Mouse (Mus musculus): Measurements from ENCODE around the gene Txn2. TPM values are rescaled to one million over a fixed set of nuclear protein-coding genes. Genes with fewer than 3 reads are reported as not detected.

Gene Txn2
- total RNA-seq, 2 experiments from 2014 or later = 139 to 143 TPM

DNA sequence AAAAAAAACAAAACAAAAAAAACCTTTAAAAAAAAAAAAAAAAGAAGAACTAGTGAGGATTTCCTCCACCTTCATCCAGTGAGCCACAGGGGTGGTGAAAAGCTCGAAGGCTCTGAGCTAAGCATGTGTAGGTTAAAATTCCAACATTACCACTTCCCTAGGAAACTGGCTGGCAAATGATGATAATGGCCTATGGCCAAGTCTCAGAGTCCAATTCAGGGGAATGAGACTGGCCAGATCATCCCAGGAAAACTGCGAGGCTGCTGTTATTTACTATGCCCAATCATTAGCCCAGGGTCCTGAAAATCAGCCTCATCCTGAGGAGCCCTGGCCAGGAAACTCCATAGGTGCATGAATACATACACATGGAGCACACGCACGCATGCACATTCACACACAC, 42.9 kb downstream of the Txn2 start:
- H3K4me3 ChIP-seq = no peak overlapping the region
- TF ChIP-seq CTCF (IDR thresholded peaks at IDR 0.05) = no peak
- no peak for DNase-seq (ENCODE audit: extremely low spot score in 1 of 2, low spot score in 2 of 2)
- intact Hi-C loops (cut with DNase I) = loop anchor here (5.0 kb wide), 1 partner anchor 44 kb away; the partner anchor contains the start of gene Myh9
- H3K27ac ChIP-seq = no peak overlapping the region

DNA sequence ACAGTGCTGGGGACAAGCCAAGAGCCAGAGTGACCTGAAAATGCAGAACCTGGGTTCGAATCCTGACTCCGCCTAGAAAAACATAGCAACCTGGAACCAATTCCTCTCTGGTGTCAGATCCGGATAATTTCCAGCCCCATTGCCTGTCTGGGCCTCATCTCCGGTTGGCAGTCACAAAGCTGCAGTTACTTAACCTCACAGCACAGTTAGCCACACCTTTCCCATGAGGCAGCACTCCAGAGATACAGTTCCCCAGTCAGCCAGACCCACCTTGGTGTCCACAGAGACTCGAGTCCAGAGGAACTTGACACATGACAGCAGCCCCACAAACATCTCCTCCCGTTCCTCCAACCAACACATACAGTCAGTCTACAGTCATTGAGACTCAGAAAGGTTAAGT, 43.6 kb downstream of the Txn2 start:
- H3K27ac ChIP-seq = no peak overlapping the region
- no peak for TF ChIP-seq CTCF (IDR thresholded peaks at IDR 0.05)
- no peak overlapping the region for H3K4me3 ChIP-seq
- intact Hi-C loops (cut with DNase I) = loop anchor here (5.0 kb wide), 1 partner anchor 43 kb away; the partner anchor contains the start of gene Myh9
- no peak for DNase-seq (ENCODE audit: extremely low spot score in 1 of 2, low spot score in 2 of 2)

DNA sequence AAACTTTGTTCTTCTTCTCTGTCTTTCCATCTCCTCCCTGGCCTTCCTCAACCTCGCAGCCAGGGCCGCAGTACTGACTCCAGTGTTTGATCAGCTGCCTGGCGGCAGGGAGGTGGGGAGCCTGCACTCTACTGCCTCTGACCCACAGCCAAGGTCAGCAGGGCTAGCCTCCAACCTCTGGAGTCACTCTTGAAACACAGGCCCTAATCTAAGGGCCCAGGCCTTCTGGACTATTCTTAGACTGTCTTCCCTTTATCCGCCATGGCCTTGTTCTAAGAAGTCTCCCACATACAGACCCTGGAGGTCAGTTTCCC, 45.2 kb downstream of the Txn2 start:
- Histone ChIP-seq H3K4me3 (no peak overlapping the region), H3K27ac (no peak overlapping the region)
- intact Hi-C loops (cut with DNase I) = no loop called here
- DNase-seq (ENCODE audit: extremely low spot score in 1 of 2, low spot score in 2 of 2) = no peak
- TF ChIP-seq CTCF (IDR thresholded peaks at IDR 0.05) = no peak

DNA sequence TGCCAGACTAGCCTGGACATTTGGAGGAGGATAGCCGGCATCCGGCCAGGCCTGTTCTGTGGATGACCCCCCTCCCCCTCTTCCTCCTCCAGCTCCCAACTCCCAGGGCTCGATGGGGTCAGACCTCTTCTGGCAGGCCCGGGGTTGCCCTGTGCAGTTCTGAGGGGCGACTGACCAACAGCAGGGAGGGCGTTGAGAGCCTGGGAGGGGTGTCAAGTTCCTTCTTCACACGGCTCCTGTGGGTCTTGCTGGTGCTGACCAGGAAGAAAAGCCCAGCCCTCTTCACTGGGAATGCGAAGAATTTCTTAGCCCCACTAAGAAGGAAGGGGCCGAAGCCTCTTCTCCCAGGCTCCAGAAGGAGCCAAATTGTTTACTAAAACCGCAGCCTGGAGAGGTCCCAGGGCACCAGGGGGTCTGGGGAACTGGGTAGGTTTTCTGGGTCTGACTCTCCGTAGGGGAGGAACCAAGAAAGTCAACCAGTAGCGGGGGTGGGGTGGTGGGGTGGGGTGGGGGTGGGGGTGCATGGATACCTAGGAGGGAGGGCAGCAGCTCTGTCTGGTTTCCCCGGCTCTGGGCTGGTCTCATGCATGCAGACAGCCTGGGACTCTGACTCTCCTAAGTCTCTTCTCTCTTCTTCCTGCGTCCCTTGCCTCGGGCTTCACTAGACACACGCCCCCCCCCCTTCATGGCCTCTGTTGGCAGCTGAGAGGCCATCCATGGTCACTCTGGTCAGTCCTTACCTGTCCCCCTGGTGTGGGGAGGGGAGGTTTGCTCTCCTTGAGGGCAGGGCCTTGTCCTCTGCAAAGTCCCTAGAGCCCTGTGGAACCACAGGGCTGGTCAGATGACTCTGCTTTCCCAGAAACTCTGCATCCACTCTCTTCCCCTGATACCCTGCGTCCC, 45.8 kb downstream of the Txn2 start:
- intact Hi-C loops (cut with DNase I) = no loop called here
- TF ChIP-seq CTCF (IDR thresholded peaks at IDR 0.05) = no peak
- DNase-seq (ENCODE audit: extremely low spot score in 1 of 2, low spot score in 2 of 2) = no peak
- Histone ChIP-seq H3K4me3 (no peak overlapping the region), H3K27ac (no peak overlapping the region)

DNA sequence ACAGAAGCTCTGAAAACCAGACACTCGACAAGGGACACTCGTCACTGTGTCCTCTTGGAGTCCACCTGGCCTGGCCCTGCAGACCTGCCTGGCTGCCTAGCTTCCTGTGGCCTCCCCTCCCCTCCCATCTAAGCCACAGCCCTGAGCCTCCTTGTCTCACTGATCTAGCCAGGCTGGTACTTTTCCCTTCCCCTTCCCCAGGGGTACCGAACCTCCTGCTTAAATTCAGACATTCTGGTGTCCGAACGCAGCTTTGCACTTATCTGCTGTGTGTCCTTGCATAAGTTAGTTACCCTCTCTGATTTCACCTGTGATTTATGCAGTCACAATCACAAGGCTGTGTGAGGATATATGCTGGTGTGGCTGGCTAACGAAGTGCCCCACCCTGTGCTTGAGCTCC, 46.5 kb downstream of the Txn2 start:
- H3K4me3 ChIP-seq = no peak overlapping the region
- no peak for TF ChIP-seq CTCF (IDR thresholded peaks at IDR 0.05)
- DNase-seq (ENCODE audit: extremely low spot score in 1 of 2, low spot score in 2 of 2) = no peak
- H3K27ac ChIP-seq = no peak overlapping the region
- intact Hi-C loops (cut with DNase I) = no loop called here

DNA sequence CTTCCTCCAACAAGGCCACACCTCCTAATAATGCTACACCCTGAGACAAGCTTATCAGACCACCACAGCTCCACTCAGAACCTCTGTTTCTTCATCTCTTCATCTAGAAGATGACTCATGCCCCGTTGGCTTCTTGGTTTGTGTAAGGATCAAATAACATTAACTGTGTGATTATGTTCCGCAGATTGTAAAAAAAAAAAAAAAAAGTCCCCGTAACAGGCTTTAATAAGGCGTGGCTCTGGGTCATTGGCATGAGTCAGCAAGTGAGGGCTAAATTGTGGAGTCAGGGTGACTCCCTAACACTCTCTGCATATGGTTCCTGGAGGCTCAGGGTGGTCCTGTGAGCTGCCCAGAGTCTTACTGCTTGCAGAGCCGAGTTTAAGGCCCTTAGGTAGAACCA, 47.1 kb downstream of the Txn2 start:
- Histone ChIP-seq H3K4me3 (no peak overlapping the region), H3K27ac (no peak overlapping the region)
- intact Hi-C loops (cut with DNase I) = no loop called here
- no peak for TF ChIP-seq CTCF (IDR thresholded peaks at IDR 0.05)
- DNase-seq (ENCODE audit: extremely low spot score in 1 of 2, low spot score in 2 of 2) = no peak

DNA sequence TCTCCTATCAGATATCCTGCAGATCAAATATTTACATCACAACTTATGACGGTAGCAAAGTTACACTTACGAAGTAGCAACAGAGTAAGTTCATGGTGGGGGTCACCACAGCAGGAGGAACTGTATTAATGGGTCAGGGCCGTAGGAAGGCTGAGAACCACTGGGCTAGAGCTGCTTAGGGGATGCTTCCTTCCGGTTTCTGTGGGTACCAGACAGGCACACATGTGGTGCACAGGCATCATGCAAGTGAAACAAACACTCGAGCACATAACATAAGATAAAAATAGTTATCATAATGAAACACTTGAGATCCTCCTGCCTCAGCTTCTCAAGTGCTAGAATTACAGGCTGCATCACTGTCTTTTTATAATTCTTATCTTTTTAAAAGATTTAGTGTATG, 48.1 kb downstream of the Txn2 start:
- no peak for TF ChIP-seq CTCF (IDR thresholded peaks at IDR 0.05)
- no peak for DNase-seq (ENCODE audit: extremely low spot score in 1 of 2, low spot score in 2 of 2)
- H3K4me3 ChIP-seq = no peak overlapping the region
- intact Hi-C loops (cut with DNase I) = no loop called here
- H3K27ac ChIP-seq = no peak overlapping the region

DNA sequence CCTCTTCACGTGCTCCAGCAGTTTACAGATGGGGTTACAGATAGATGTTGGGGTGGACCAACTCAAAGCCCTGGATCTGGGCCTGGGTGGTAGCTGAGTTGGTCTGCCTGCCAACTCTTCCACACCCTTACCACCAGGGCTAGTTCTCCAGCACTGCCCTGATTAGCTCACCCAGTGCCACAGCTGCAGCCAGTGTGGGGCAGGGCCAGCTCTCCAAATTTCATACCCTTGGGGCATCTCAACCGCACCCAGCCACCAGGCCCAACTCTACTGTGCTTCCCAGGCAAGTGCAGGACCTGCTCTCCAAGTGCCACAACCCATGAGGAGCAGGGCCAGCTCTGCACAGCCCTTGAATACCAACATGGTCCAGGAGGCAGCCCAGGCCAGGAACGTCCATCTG, 49.0 kb downstream of the Txn2 start:
- H3K4me3 ChIP-seq = no peak overlapping the region
- no peak for TF ChIP-seq CTCF (IDR thresholded peaks at IDR 0.05)
- DNase-seq (ENCODE audit: extremely low spot score in 1 of 2, low spot score in 2 of 2) = no peak
- intact Hi-C loops (cut with DNase I) = no loop called here
- no peak overlapping the region for H3K27ac ChIP-seq

DNA sequence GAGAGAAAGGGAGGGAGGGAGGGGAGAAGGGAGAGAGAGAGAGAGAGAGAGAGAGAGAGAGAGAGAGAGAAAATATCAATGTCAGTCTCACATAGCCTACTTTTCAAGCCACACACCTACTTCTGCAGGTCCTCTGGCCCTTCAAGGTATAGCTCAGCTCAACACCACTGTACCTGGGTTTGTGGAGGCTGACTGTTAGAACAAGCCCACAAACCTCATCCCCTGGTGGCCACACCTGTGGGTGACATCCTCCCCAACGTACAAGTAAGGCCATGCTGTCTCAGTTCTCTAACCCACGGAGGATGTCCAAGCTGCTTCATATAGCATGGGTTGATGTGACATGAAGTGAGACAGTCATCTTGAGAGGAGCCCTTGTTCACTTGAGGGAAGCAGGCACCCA, 51.6 kb downstream of the Txn2 start:
- intact Hi-C loops (cut with DNase I) = no loop called here

DNA sequence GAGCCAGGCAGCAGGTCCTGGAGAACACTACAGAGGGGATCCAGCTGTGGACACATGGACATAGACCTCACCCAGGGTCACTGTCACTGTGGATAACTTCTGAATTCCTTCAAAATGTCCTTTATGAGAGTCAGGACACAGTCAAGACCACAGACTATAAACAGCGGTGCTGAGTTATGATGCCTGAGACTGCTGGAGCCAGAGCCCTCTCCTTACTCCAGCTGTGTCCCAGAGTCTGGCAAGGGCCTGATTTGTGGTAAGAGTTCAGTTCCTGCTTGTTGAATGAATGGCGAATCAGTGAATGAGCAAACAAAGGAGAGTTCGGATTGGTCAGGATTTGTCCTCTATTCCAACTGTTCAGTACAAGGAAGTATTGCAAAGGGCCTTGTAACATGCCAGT, 52.1 kb downstream of the Txn2 start:
- intact Hi-C loops (cut with DNase I) = no loop called here

More for the DNA sequence above, 51.6 kb downstream of the Txn2 start:
- Histone ChIP-seq H3K4me3 (no peak overlapping the region), H3K27ac (no peak overlapping the region)
- DNase-seq (ENCODE audit: extremely low spot score in 1 of 2, low spot score in 2 of 2) = no peak
- TF ChIP-seq CTCF (IDR thresholded peaks at IDR 0.05) = no peak

DNA sequence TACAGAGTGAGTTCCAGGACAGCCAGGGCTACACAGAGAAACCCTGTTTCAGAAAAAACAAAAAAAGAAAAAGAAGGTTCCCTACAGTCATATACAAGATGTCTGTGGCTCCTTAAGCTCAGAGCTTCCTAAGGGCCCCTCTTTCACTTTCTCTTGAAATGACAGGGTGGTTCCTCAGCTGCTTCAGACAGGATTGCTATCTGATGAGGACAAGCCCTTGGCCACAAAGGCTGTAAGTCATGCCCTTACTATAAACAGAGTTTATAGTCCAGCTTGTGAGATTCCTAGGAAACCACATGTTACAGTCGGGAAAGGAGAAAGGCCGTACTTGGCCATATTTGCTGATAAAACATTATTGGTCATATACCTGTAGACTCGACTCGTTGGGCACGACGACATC, 52.9 kb downstream of the Txn2 start:
- H3K27ac ChIP-seq = no peak overlapping the region
- DNase-seq (ENCODE audit: extremely low spot score in 1 of 2, low spot score in 2 of 2) = no peak
- intact Hi-C loops (cut with DNase I) = no loop called here
- TF ChIP-seq CTCF (IDR thresholded peaks at IDR 0.05) = no peak
- no peak overlapping the region for H3K4me3 ChIP-seq

More for the DNA sequence above, 52.1 kb downstream of the Txn2 start:
- Histone ChIP-seq H3K27ac (no peak overlapping the region), H3K4me3 (no peak overlapping the region)
- DNase-seq (ENCODE audit: extremely low spot score in 1 of 2, low spot score in 2 of 2) = no peak
- TF ChIP-seq CTCF (IDR thresholded peaks at IDR 0.05) = no peak

DNA sequence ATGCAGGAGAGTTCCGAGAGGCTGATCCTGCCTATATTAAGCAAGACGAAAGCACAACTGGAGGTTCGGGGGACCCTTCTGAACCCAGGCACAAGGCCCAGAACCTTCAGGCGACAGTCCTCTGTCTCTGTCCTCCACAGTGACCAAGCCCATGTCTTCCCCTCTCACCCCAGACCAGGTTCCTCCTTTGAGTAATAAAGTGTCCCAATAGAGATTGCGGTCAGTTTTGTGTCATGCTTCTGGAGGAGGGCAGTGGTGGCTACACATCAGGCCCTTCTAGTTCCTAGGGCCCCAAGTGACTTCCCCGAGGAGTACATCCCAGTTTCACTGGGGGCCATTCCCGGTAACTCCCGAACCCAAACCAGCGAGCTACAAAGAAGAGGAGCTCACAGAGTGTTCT, 54.0 kb downstream of the Txn2 start:
- TF ChIP-seq CTCF (IDR thresholded peaks at IDR 0.05) = no peak
- H3K4me3 ChIP-seq = no peak overlapping the region
- DNase-seq (ENCODE audit: extremely low spot score in 1 of 2, low spot score in 2 of 2) = no peak
- intact Hi-C loops (cut with DNase I) = no loop called here
- no peak overlapping the region for H3K27ac ChIP-seq

DNA sequence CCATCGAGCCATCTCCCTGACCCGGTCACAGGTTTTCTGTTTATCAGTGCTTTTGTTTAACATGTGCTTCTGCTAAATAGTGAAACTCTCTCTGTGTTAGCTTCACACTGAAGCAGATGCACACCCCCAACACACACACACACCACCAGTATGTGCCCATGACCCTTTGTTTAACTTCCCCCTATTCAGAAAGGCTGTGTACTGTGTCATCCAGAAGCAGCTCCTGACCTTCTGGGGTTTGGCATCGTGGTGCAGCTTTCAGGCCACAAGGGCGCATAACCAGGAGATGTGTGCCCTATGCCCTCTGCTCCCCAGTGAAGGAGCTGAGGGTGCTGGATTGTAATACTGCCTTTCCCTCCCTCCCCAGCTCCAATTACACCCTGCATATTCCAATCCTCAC, 54.5 kb downstream of the Txn2 start:
- intact Hi-C loops (cut with DNase I) = no loop called here
- TF ChIP-seq CTCF (IDR thresholded peaks at IDR 0.05) = no peak
- Histone ChIP-seq H3K27ac (no peak overlapping the region), H3K4me3 (no peak overlapping the region)
- no peak for DNase-seq (ENCODE audit: extremely low spot score in 1 of 2, low spot score in 2 of 2)

Data from left cerebral cortex, adult 2 months (tissue).